8 mouse cellular contexts compared by ENCODE assay signal in genomic region chr9:70207151-70207831, GRCm38 (mm10). TPM values are rescaled to one million over a fixed set of nuclear protein-coding genes. Genes with fewer than 3 reads are reported as not detected.
A peak's percentile ranks its signal among the peaks of the same experiment; 100 is the strongest.
DNase-seq lines count a peak whose midpoint lies in the region; ATAC-seq and TF ChIP-seq lines count a peak whose summit lies in the region.

Gene Myo1e, plus strand, starts transcription at chr9:70207350.

- DNase-seq in ZHBTc4 (ENCODE audit: low read depth, low spot score): peak; percentile 92
- peak; percentile 50 to 75 for DNase-seq in cerebellum, postnatal 4 days (ENCODE audit: low spot score in 2 of 2)
- DNase-seq in gastrocnemius, adult 8-10 months (ENCODE audit: low spot score in 2 of 2): peak; percentile 81 to 86
- peak; percentile 95 for DNase-seq in hindbrain, postnatal 0 days (ENCODE audit: low spot score)
- peak; percentile 83 to 92 for DNase-seq in left cerebral cortex, adult 18-20 months (ENCODE audit: low spot score in 2 of 2)
- DNase-seq in lung, postnatal 4 days: peak; percentile 92 to 93
- DNase-seq in retina, postnatal 1 day: peak; percentile 97
- peak; percentile 45 for DNase-seq in thymus, postnatal 4 days

- 0 out of 2 replicates have a peak, but pooled peaks cover 4% of the 10 kb centered on the region for H3K9me3 ChIP-seq in hindbrain, postnatal 0 days (ENCODE audit: low read length)

- peak; percentile 97 for ATAC-seq in hindbrain, postnatal 0 days

- under 1% methylated on average over 43 of the region's 43 CpGs for WGBS in hindbrain, postnatal 0 days

- peak within 1 kb of the TSS; percentile 80 for H3K27ac ChIP-seq in hindbrain, postnatal 0 days

- H3K27me3 ChIP-seq in hindbrain, postnatal 0 days (ENCODE audit: insufficient read depth, low read length): no peaks in the 10 kb centered on the region

- H3K4me1 ChIP-seq in hindbrain, postnatal 0 days (ENCODE audit: insufficient read depth, low read length): peaks cover 7% of the 10 kb centered on the region; the same call in 1 of the 2 replicates

- H3K9ac ChIP-seq in hindbrain, postnatal 0 days (replicated peaks; ENCODE audit: low read length): peak within 1 kb of the TSS; percentile 53

- TF ChIP-seq CTCF in hindbrain, postnatal 0 days (IDR thresholded peaks at IDR 0.05; ENCODE audit: low read depth): no peak

- H3K36me3 ChIP-seq in hindbrain, postnatal 0 days (ENCODE audit: insufficient read depth, low read length): no peaks in the 10 kb centered on the region

- peak within 1 kb of the TSS; percentile 67 for H3K4me3 ChIP-seq in hindbrain, postnatal 0 days (ENCODE audit: low read length)

- H3K4me2 ChIP-seq in hindbrain, postnatal 0 days (ENCODE audit: low read depth, low read length): peak within 1 kb of the TSS; percentile 99

RNA-seq across cellular contexts. Expression of gene Myo1e, which starts in this region (rescaled TPM):
- 1 to 10 TPM; 4.7 to 8.3 (median 5.3) TPM for total RNA-seq in gastrocnemius, adult 8-10 months (2022)
- 5.7 and 8.9 TPM in 2 replicates for total RNA-seq in hindbrain, postnatal 0 days (2014; rRNA removed)
- 5.4 and 6.5 TPM in 2 replicates for polyA plus RNA-seq in hindbrain, postnatal 0 days (2015; fragmentation: Nextera tagmentation; extraction: Ambion mirVana)
- 10 to 100 TPM; 12.7 to 12.8 TPM for total RNA-seq in left cerebral cortex, adult 18-20 months (2021)

Comparison
In these comparisons a context has a peak if more than half of its experiments do, and no peak if none do; other contexts are left out.
1. Peak in every context shown above with its lines: DNase-seq, ATAC-seq, H3K4me3 ChIP-seq and H3K27ac ChIP-seq.
2. DNase-seq: peak in every context shown above with its lines; median percentile 97 in retina, postnatal 1 day; 95 in hindbrain, postnatal 0 days; 92 in lung, postnatal 4 days; 92 in ZHBTc4; 88 in left cerebral cortex, adult 18-20 months; 84 in gastrocnemius, adult 8-10 months; 62 in cerebellum, postnatal 4 days; 45 in thymus, postnatal 4 days.